Mouse (Mus musculus) liver, embryonic 14.5 days (tissue): ENCODE data around the gene Ldb3. TPM values are rescaled to one million over a fixed set of nuclear protein-coding genes. Genes with fewer than 3 reads are reported as not detected.

Experiments used
- ATAC-seq: fragments of 200-750 bp; cut with Nextera tagmentation; 2 replicates; pipeline ENCODE4 v1.8.0; 2017; ENCODE audit warnings: moderate number of reproducible peaks, mild to moderate bottlenecking, moderate library complexity; ENCODE audit not compliant: insufficient read depth
- DNase-seq, 3 experiments: peaks; one replicate each; pipeline ENCODE4 v3.0.0-alpha.2; 2012 to 2013; ENCODE audit warnings: low read depth in 3 of 3, low spot score in 3 of 3
- H3K27ac ChIP-seq: fragments of 300-500 bp; sonication (generic); 2 replicates; pipeline ENCODE4 v1.5.1; 2014; ENCODE audit warnings: moderate library complexity, mild to moderate bottlenecking, control low read depth, inconsistent platforms
- H3K27me3 ChIP-seq: fragments of 300-500 bp; sonication (generic); 2 replicates; pipeline ENCODE4 v1.6.1; 2014; ENCODE audit warnings: mild to moderate bottlenecking, low read length, moderate library complexity; ENCODE audit not compliant: control insufficient read depth, insufficient read depth
- H3K36me3 ChIP-seq: fragments of 300-500 bp; sonication (generic); replicated peaks from 2 replicates; pipeline ENCODE4 v1.6.1; 2014; ENCODE audit warnings: low read depth; ENCODE audit not compliant: control insufficient read depth, insufficient read depth
- H3K4me1 ChIP-seq, 2 experiments: fragments of 200-500 bp in 1 of 2; fragments of 300-500 bp in 1 of 2; sonication (generic) in 1 of 2; replicated peaks; 2 replicates each; pipeline ENCODE4 v1.6.1; 2012 to 2014; ENCODE audit warnings: antibody characterized with exemption in 1 of 2, inconsistent platforms in 1 of 2, low read length in 1 of 2; ENCODE audit not compliant: control insufficient read depth in 2 of 2, insufficient read depth in 2 of 2
- H3K4me2 ChIP-seq: fragments of 300-500 bp; sonication (generic); 2 replicates; pipeline ENCODE4 v1.6.1; 2014; ENCODE audit warnings: low read depth, mild to moderate bottlenecking, control low read depth, moderate library complexity
- H3K4me3 ChIP-seq, 2 experiments: fragments of 200-500 bp in 1 of 2; fragments of 300-500 bp in 1 of 2; sonication (generic) in 1 of 2; 2 replicates each; pipeline ENCODE4 v1.5.1; 2012 to 2014; ENCODE audit warnings: low read depth in 2 of 2, low read length in 2 of 2, mild to moderate bottlenecking in 2 of 2, control low read depth in 1 of 2, inconsistent platforms in 1 of 2, moderate library complexity in 1 of 2; ENCODE audit not compliant: insufficient read depth in 1 of 2
- H3K9ac ChIP-seq: fragments of 300-500 bp; sonication (generic); replicated peaks from 2 replicates; pipeline ENCODE4 v1.6.1; 2014; ENCODE audit warnings: mild to moderate bottlenecking, control low read depth, moderate library complexity
- H3K9me3 ChIP-seq: fragments of 300-500 bp; sonication (generic); 2 replicates; pipeline ENCODE4 v1.6.1; 2016; ENCODE audit warnings: low read length, mixed read lengths; ENCODE audit not compliant: control insufficient read depth
- CTCF ChIP-seq: IDR thresholded peaks from 2 replicates; pipeline ENCODE4 v1.5.1; 2016; ENCODE audit warnings: antibody characterized with exemption, low read depth, control low read depth
- EP300 ChIP-seq: IDR thresholded peaks from 2 replicates; pipeline ENCODE4 v1.6.1; 2016; ENCODE audit warnings: antibody characterized with exemption, low read depth
- WGBS: fragments of 180-500 bp; shearing (Covaris S2); extraction: QIAGEN DNeasy Blood & Tissue Kit; methylation state at CpG from one replicate; pipeline ENCODE4 v1.1.7; 2014; ENCODE audit not compliant: insufficient replicate concordance; 5-methylcytosine and 5-hydroxymethylcytosine counted together
- polyA plus RNA-seq, 2 experiments: library from polyadenylated mRNA; depleted of rRNA in 1 of 2; stranded (reverse) in 1 of 2; unstranded in 1 of 2; fragments of >200 nt; fragmentation: Nextera tagmentation in 1 of 2; extraction: Ambion mirVana in 1 of 2; gene quantifications; 2 replicates each; pipeline versions ENCODE4 v1.2.1 to v1.2.3; 2012 to 2014

Ldb3 gene
- 0.03 and 0.07 TPM in 2 replicates for polyA plus RNA-seq (2012; rRNA removed)
- polyA plus RNA-seq (2014; fragmentation: Nextera tagmentation; extraction: Ambion mirVana): 0.04 and 0.05 TPM in 2 replicates

DNA sequence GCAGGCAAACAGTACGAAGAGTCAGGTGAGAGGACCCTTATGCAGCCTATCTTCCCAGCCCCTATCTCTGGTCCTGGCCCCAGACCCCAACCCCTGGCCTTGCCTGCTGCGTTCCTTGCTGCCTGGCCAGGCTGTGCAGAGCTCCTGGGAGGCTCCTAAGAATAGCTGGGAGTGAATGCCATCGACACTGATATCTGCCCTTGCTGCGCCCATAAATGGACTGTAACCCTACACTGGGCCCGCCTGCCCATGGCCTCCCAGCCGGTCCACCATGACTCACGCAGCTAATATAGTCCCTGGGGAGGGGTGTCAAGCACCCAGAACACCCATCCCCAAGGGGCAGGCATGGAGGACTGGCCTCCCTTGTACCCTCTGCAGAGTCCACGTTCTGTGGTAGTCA, at the start of gene Ldb3:
Gene Ldb3, minus strand, starts transcription at position 185 of the 400 bp plus-strand sequence.
- no peaks in the 10 kb centered on the region for H3K9me3 ChIP-seq
- no peak within 1 kb of the TSS for H3K4me2 ChIP-seq
- DNase-seq (no peak), ATAC-seq (no peak)
- TF ChIP-seq CTCF (no peak), EP300 (no peak)
- H3K4me3 ChIP-seq: no peak within 1 kb of the TSS
- 0 out of 4 replicates have a peak, but pooled peaks cover 0 to 2% of the 10 kb centered on the region in 2 experiments for H3K4me1 ChIP-seq
- H3K9ac ChIP-seq: no peak within 1 kb of the TSS
- H3K36me3 ChIP-seq: no peaks in the 10 kb centered on the region
- H3K27ac ChIP-seq: no peak within 1 kb of the TSS
- H3K27me3 ChIP-seq: no peaks in the 10 kb centered on the region
- 51% methylated on average over 8 of the region's 8 CpGs for WGBS

DNA sequence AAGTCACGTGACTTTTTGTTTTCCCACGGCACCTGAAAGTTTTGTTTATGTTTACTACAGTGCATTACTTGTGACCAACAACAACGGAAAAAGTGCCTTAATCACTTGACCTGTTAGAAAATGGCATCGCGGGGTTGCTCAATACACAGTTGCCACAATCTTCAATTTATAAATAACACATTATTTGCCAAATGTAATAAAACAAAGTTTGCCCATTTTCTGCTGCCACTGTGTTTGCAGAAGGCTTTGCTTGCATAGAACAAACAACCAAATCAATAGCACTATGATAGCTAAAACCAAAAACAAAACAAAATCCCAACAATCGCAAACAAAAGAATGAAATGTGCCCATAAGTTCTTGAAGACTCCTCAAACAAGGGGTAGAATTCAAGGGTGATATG, 47.2 kb upstream of the Ldb3 start:
- no peak for TF ChIP-seq CTCF
- no peak for TF ChIP-seq EP300
- Histone ChIP-seq H3K27ac (no peak overlapping the region), H3K36me3 (no peaks in the 10 kb centered on the region)

DNA sequence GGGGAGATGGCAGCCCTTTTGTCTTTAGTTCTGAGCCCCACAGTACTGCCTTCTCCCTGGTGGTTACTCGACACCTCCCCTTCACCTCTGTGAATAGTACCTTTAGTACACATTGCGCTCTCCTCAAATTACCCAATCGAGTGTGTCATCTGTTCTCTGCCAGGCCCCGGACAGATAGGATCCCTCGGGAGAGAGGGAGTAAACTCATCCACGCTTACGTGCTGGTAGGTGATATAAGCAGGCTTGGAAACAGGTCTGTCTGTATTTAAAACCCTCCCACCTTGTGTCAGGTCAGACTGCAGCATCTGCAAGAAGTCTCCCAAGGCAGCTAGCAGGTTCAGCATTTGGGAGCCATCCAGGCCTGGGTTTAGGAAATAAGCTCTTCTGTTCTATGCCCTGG, 46.7 kb upstream of the Ldb3 start:
- Histone ChIP-seq H3K4me2 (no peak overlapping the region), H3K27ac (no peak overlapping the region), H3K9ac (no peak overlapping the region), H3K4me1 (peaks cover 8 to 16% of the 10 kb centered on the region in 2 experiments), H3K27me3 (no peaks in the 10 kb centered on the region), H3K4me3 (no peak overlapping the region), H3K9me3 (no peaks in the 10 kb centered on the region), H3K36me3 (no peaks in the 10 kb centered on the region)
- WGBS: 54% methylated on average over 7 of the region's 7 CpGs
- no peak for DNase-seq
- no peak for ATAC-seq
- no peak for TF ChIP-seq CTCF
- no peak for TF ChIP-seq EP300

More for the DNA sequence above, 47.2 kb upstream of the Ldb3 start:
- Histone ChIP-seq H3K9ac (no peak overlapping the region), H3K9me3 (no peaks in the 10 kb centered on the region), H3K4me2 (no peak overlapping the region), H3K4me3 (no peak overlapping the region), H3K27me3 (no peaks in the 10 kb centered on the region), H3K4me1 (peaks cover 8 to 16% of the 10 kb centered on the region in 2 experiments)
- ATAC-seq: no peak
- no peak for DNase-seq
- 77% methylated on average over 6 of the region's 6 CpGs for WGBS

DNA sequence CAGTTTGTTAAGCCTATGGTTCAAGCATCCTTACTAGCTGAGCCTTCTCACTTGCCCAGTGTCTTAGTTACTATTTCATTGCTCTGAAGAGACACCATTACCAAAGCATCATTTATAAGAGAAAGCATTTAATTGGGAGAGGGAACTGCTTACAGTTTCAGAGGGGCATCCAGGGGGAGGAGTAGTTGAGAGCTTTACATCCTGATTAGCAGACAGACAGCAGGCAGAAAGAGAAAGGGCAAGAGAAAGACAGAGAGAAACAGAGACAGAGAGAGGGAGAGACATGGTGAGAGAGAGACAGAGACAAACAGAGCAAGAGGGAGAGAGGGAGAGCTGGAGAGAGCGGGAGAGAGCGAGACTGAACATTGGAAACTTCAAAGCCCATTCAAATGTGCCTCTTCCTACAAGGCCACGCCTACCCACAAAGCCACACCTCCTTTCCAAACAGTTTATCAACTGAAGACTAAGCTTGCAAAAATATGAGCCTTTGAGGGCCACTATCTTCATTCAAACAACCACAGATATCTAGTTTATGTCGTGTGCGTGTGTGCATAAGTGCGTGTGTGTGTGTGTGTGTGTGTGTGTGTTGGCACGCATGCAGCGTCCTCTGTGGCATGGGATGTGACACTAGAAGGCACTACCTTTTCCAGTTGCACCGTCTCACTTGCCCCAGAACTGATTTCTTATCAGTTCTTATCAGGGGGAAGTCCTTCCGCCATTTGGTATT, 44.4 kb upstream of the Ldb3 start:
- peak overlapping the region; percentile 48 for H3K27ac ChIP-seq
- 10% methylated on average over 10 of the region's 10 CpGs for WGBS

DNA sequence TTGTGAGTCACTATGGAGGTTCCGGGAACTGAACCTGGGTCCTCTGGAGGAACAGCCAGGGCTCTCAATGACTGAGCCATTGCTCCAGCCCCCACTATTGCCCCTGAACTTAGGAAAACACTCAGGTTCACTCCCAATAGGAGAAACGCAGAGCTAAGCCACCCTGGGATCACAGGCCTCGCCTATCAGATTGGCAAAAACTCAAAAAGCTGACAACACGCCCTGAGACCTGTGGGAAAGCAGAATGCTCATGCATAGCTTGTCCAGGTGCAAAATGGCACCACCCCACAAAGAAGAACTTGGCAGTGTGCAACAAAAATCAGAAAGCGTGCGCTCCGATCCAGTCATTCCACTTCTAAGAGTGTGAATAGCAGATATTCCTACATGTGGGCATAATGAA, 38.3 kb upstream of the Ldb3 start:
- H3K27ac ChIP-seq: no peak overlapping the region
- no peak overlapping the region for H3K4me3 ChIP-seq
- H3K4me1 ChIP-seq: peaks cover 27 to 30% of the 10 kb centered on the region in 2 experiments
- no peaks in the 10 kb centered on the region for H3K36me3 ChIP-seq
- no peaks in the 10 kb centered on the region for H3K9me3 ChIP-seq
- no peak for DNase-seq
- no peak overlapping the region for H3K4me2 ChIP-seq
- H3K9ac ChIP-seq: no peak overlapping the region
- ATAC-seq: no peak
- TF ChIP-seq CTCF (no peak), EP300 (no peak)
- WGBS: 65% methylated on average over 7 of the region's 7 CpGs
- no peaks in the 10 kb centered on the region for H3K27me3 ChIP-seq

More for the DNA sequence above, 44.4 kb upstream of the Ldb3 start:
- TF ChIP-seq EP300 (peak; percentile 42; the same call in 1 of the 2 replicates), CTCF (no peak)
- peak overlapping the region; percentile 13 for H3K9ac ChIP-seq
- H3K36me3 ChIP-seq: no peaks in the 10 kb centered on the region
- H3K4me1 ChIP-seq: peaks cover 8 to 14% of the 10 kb centered on the region in 2 experiments
- H3K4me2 ChIP-seq: peak overlapping the region; percentile 53
- H3K27me3 ChIP-seq: no peaks in the 10 kb centered on the region
- peak; percentile 81 for ATAC-seq
- no peaks in the 10 kb centered on the region for H3K9me3 ChIP-seq
- H3K4me3 ChIP-seq: peak overlapping the region in 1 of 2 experiments; percentile 37; a peak in 1 of 4 replicates
- peak; percentile 24 to 62 (median 34) for DNase-seq
